Mouse (Mus musculus) midbrain, embryonic 11.5 days (tissue): ENCODE data around the gene Ptpa. TPM values are rescaled to one million over a fixed set of nuclear protein-coding genes. Genes with fewer than 3 reads are reported as not detected.

Source experiments
- ATAC-seq: fragments of 200-750 bp; cut with Nextera tagmentation; 2 replicates; pipeline ENCODE4 v1.8.0; 2017; ENCODE audit warnings: moderate TSS enrichment, moderate library complexity; ENCODE audit not compliant: low FRiP score
- DNase-seq: peaks from one replicate; pipeline ENCODE4 v3.0.0; 2015; ENCODE audit warnings: low spot score; ENCODE audit errors: missing footprints
- H3K27ac ChIP-seq: fragments of 300-500 bp; sonication (generic); 2 replicates; pipeline ENCODE4 v1.5.1; 2014; ENCODE audit warnings: low read depth, low read length
- H3K27me3 ChIP-seq: fragments of 300-500 bp; sonication (generic); 2 replicates; pipeline ENCODE4 v1.6.1; 2014; ENCODE audit warnings: mild to moderate bottlenecking, low read length, moderate library complexity, mixed read lengths; ENCODE audit not compliant: control insufficient read depth, insufficient read depth
- H3K36me3 ChIP-seq: fragments of 300-500 bp; sonication (generic); 2 replicates; pipeline ENCODE4 v1.6.1; 2014; ENCODE audit warnings: mild to moderate bottlenecking, low read length, moderate library complexity, mixed read lengths; ENCODE audit not compliant: control insufficient read depth, insufficient read depth
- H3K4me1 ChIP-seq: fragments of 300-500 bp; sonication (generic); 2 replicates; pipeline ENCODE4 v1.6.1; 2014; ENCODE audit warnings: low read length; ENCODE audit not compliant: control insufficient read depth, insufficient read depth
- H3K4me2 ChIP-seq: fragments of 300-500 bp; sonication (generic); 2 replicates; pipeline ENCODE4 v1.6.1; 2014; ENCODE audit warnings: mild to moderate bottlenecking, moderate library complexity
- H3K4me3 ChIP-seq: fragments of 300-500 bp; sonication (generic); 2 replicates; pipeline ENCODE4 v1.5.1; 2014; ENCODE audit warnings: low read depth, low read length
- H3K9ac ChIP-seq: fragments of 300-500 bp; sonication (generic); 2 replicates; pipeline ENCODE4 v1.6.1; 2014; ENCODE audit warnings: low read length
- H3K9me3 ChIP-seq: fragments of 300-500 bp; sonication (generic); 2 replicates; pipeline ENCODE4 v1.6.1; 2016; ENCODE audit warnings: low read length; ENCODE audit not compliant: control insufficient read depth
- WGBS: fragments of 180-500 bp; shearing (Covaris S2); extraction: QIAGEN DNeasy Blood & Tissue Kit; methylation state at CpG from one replicate; pipeline ENCODE4 v1.1.7; 2014; 5-methylcytosine and 5-hydroxymethylcytosine counted together
- polyA plus RNA-seq: library from polyadenylated mRNA; unstranded; fragments of >200 nt; fragmentation: Nextera tagmentation; extraction: Ambion mirVana; gene quantifications from 2 replicates; pipeline ENCODE4 v1.2.1, GENCODE M21; 2014

Gene Ptpa
- polyA plus RNA-seq, 1 experiment from 2014 or later = 54.3 TPM

- H3K4me1 ChIP-seq = peaks cover 24% of the 10 kb centered on the region; the same call in 1 of the 2 replicates
These were observed 1.8 kb downstream of the Ptpa start for GRCm38 (mm10) chr2:30417595-30418165.

GRCm38 (mm10) chr2:30418259-30418658 is 2.4 kb downstream of the Ptpa start:
- 82% methylated on average over 6 of the region's 6 CpGs for WGBS
- H3K27me3 ChIP-seq = no peaks in the 10 kb centered on the region
- no peak for DNase-seq
- H3K4me3 ChIP-seq = no peak overlapping the region
- no peaks in the 10 kb centered on the region for H3K36me3 ChIP-seq
- H3K4me1 ChIP-seq = peaks cover 24% of the 10 kb centered on the region; the same call in 1 of the 2 replicates
- no peak overlapping the region for H3K27ac ChIP-seq
- no peak for ATAC-seq
- H3K4me2 ChIP-seq = no peak overlapping the region
- peak overlapping the region; percentile 27; the same call in 1 of the 2 replicates for H3K9ac ChIP-seq
- H3K9me3 ChIP-seq = no peaks in the 10 kb centered on the region

More at GRCm38 (mm10) chr2:30417595-30418165, 1.8 kb downstream of the Ptpa start:
- 73% methylated on average over 5 of the region's 5 CpGs for WGBS
- Histone ChIP-seq H3K27ac (no peak overlapping the region), H3K4me3 (no peak overlapping the region), H3K36me3 (no peaks in the 10 kb centered on the region), H3K4me2 (no peak overlapping the region), H3K27me3 (no peaks in the 10 kb centered on the region), H3K9ac (no peak overlapping the region), H3K9me3 (no peaks in the 10 kb centered on the region)
- ATAC-seq = no peak
- no peak for DNase-seq

GRCm38 (mm10) chr2:30419112-30419511 is 3.3 kb downstream of the Ptpa start:
- Histone ChIP-seq H3K36me3 (no peaks in the 10 kb centered on the region), H3K4me2 (no peak overlapping the region), H3K9ac (0 out of 2 replicates have a peak overlapping the region, but pooled peaks have one; percentile 27), H3K9me3 (no peaks in the 10 kb centered on the region), H3K27me3 (no peaks in the 10 kb centered on the region), H3K27ac (no peak overlapping the region), H3K4me1 (peaks cover 24% of the 10 kb centered on the region; the same call in 1 of the 2 replicates), H3K4me3 (no peak overlapping the region)
- DNase-seq (no peak), ATAC-seq (no peak)
- 41% methylated on average over 10 of the region's 10 CpGs for WGBS

- Histone ChIP-seq H3K9ac (no peak overlapping the region), H3K4me1 (peaks cover 16% of the 10 kb centered on the region; the same call in 1 of the 2 replicates), H3K27ac (no peak overlapping the region), H3K4me2 (no peak overlapping the region), H3K27me3 (no peaks in the 10 kb centered on the region), H3K36me3 (peaks cover 1% of the 10 kb centered on the region), H3K9me3 (no peaks in the 10 kb centered on the region), H3K4me3 (no peak overlapping the region)
- 77% methylated on average over 4 of the region's 4 CpGs for WGBS
- DNase-seq (peak; percentile 51), ATAC-seq (no peak)
These were observed 5.6 kb downstream of the Ptpa start for GRCm38 (mm10) chr2:30421432-30421831.

GRCm38 (mm10) chr2:30429156-30429555 is 13.3 kb downstream of the Ptpa start:
- Histone ChIP-seq H3K36me3 (peaks cover 25% of the 10 kb centered on the region), H3K9ac (no peak overlapping the region), H3K27ac (no peak overlapping the region), H3K9me3 (no peaks in the 10 kb centered on the region), H3K4me2 (no peak overlapping the region), H3K4me3 (no peak overlapping the region), H3K27me3 (no peaks in the 10 kb centered on the region), H3K4me1 (no peaks in the 10 kb centered on the region)
- peak; percentile 47 for DNase-seq
- no peak for ATAC-seq

GRCm38 (mm10) chr2:30435326-30436155 is 19.7 kb downstream of the Ptpa start:
- H3K4me1 ChIP-seq = peaks cover 4% of the 10 kb centered on the region
- no peak overlapping the region for H3K4me3 ChIP-seq
- peaks cover 23% of the 10 kb centered on the region for H3K36me3 ChIP-seq
- peak; percentile 48; the same call in 1 of the 2 replicates for ATAC-seq
- no peak overlapping the region for H3K9ac ChIP-seq
- 51% methylated on average over 5 of the region's 5 CpGs for WGBS
- no peaks in the 10 kb centered on the region for H3K27me3 ChIP-seq
- H3K27ac ChIP-seq = no peak overlapping the region
- peak; percentile 97 for DNase-seq
- no peaks in the 10 kb centered on the region for H3K9me3 ChIP-seq
- no peak overlapping the region for H3K4me2 ChIP-seq

- Histone ChIP-seq H3K4me2 (no peak overlapping the region), H3K27ac (no peak overlapping the region), H3K4me3 (no peak overlapping the region), H3K4me1 (peaks cover 10% of the 10 kb centered on the region), H3K9me3 (no peaks in the 10 kb centered on the region), H3K9ac (no peak overlapping the region), H3K36me3 (peaks cover 20% of the 10 kb centered on the region), H3K27me3 (no peaks in the 10 kb centered on the region)
- WGBS = 81% methylated on average over 5 of the region's 5 CpGs
- ATAC-seq = no peak
- DNase-seq = no peak
These were observed 20.3 kb downstream of the Ptpa start for GRCm38 (mm10) chr2:30436156-30436545.

GRCm38 (mm10) chr2:30436809-30437208 is 21.0 kb downstream of the Ptpa start:
- Histone ChIP-seq H3K4me3 (no peak overlapping the region), H3K4me2 (no peak overlapping the region), H3K27ac (no peak overlapping the region), H3K27me3 (no peaks in the 10 kb centered on the region), H3K9ac (no peak overlapping the region), H3K4me1 (peaks cover 17% of the 10 kb centered on the region), H3K9me3 (no peaks in the 10 kb centered on the region), H3K36me3 (peaks cover 20% of the 10 kb centered on the region)
- peak; percentile 53 for DNase-seq
- WGBS = 87% methylated on average over 4 of the region's 4 CpGs
- no peak for ATAC-seq

GRCm38 (mm10) chr2:30437791-30438190 is 22.0 kb downstream of the Ptpa start:
- Histone ChIP-seq H3K27me3 (no peaks in the 10 kb centered on the region), H3K9me3 (no peaks in the 10 kb centered on the region), H3K27ac (no peak overlapping the region), H3K9ac (no peak overlapping the region), H3K4me3 (no peak overlapping the region), H3K4me1 (peaks cover 26% of the 10 kb centered on the region), H3K4me2 (no peak overlapping the region), H3K36me3 (peaks cover 20% of the 10 kb centered on the region)
- 93% methylated on average over 3 of the region's 4 CpGs for WGBS
- peak; percentile 66 for DNase-seq
- no peak for ATAC-seq
